Mouse (Mus musculus) CH12F3 (cell line): ENCODE data around the gene Scgb1a1.

ENCODE experiments used
- in situ Hi-C: fragments of 300-500 bp; cut with MboI; formaldehyde crosslinking; loops from 2 replicates; pipeline ENCODE4 v1.14.3; 2020; ENCODE audit warnings: low sequenced_read_pairs

The Scgb1a1 gene

DNA sequence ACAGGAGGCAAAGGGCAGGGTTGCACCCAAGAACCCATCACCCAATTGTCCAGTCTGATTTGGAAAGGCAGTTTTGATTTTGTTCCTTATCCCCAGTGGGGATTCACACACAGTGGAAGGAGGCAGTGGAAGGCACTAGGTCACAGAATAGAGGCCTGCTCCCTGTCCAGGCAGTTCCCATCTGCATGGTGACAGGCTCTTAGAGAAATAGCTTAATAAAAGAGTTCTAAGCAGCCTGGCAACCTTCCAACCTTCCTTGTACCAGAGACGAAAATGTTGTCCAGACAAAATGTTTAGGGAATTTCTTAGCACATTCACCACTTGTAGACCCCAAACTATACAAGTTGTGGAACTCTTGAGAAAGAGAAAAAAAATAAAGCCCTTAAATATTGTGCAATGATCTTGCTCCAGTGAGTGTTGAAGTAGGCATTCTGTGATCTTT is 39.8 kb downstream of the Scgb1a1 start:
- in situ Hi-C loops = no loop called here

- in situ Hi-C loops = no loop called here
Observed at GRCm38 (mm10) chr19:9047207-9047945, 40.4 kb downstream of the Scgb1a1 start.

GRCm38 (mm10) chr19:9044291-9044690 is 43.5 kb downstream of the Scgb1a1 start:
- in situ Hi-C loops = no loop called here

- in situ Hi-C loops = no loop called here
Observed at GRCm38 (mm10) chr19:9043123-9043522, 44.6 kb downstream of the Scgb1a1 start.

DNA sequence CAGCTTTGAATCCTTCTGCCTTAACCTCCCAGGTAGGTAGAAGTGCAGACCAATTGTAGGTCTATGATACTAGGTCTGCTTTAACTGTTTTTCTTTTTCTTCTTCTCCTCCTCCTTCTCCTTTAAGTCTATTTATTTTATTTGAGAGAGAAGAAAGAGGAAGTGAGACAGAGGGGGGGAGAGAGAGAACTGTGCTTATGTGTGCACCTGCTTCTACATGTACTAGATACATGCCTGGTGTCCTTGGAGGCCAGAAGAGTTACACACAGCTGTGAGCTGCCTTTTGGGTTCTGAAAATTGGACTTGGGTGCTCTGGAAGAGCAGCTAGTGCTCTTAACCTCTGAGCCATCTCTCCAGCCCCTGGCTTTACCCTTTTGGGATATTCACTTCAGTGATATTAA is 46.7 kb downstream of the Scgb1a1 start:
- in situ Hi-C loops = no loop called here

DNA sequence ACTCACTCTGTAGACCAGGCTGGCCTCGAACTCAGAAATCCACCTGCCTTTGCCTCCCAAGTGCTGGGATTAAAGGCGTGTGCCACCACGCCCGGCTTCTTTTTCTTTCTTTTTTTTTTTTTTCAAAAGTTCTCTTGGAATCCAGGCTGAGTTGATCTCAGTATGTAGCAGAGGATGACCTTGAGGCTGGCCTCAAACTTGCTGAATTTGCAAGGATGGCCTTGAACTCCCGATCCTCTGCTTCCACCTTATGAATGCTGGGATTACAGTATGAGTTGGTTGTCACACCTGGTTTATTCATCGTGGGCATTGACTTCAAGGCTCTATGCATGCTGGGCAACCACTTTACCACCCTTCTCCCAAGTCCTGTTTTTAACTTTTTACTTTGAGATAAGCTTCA is 47.1 kb downstream of the Scgb1a1 start:
- in situ Hi-C loops = no loop called here

- in situ Hi-C loops = no loop called here
Observed at GRCm38 (mm10) chr19:9039928-9040327, 47.8 kb downstream of the Scgb1a1 start.

- in situ Hi-C loops = no loop called here
Observed at GRCm38 (mm10) chr19:9039266-9039665, 48.5 kb downstream of the Scgb1a1 start.

- in situ Hi-C loops = no loop called here
Observed at GRCm38 (mm10) chr19:9038136-9038535, 49.6 kb downstream of the Scgb1a1 start.

DNA sequence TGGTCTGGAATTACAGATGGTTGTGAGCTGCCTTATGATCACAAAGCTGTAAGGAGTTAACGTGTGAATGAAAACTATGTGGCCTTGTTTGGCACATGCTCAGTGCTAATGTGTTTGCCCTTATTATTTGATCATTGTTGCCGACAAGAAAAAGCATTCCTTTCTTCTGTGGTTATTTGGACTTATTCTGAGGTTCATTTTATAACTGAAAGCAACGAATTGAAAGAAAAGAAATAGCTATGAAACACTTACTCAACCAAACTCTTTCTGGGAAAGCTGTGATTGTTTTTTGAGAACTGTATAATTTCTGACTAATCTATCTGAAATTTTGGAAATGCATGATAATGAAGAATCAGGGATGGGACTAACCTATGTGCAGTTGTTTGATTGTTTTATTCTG is 52.7 kb downstream of the Scgb1a1 start:
- in situ Hi-C loops = no loop called here

DNA sequence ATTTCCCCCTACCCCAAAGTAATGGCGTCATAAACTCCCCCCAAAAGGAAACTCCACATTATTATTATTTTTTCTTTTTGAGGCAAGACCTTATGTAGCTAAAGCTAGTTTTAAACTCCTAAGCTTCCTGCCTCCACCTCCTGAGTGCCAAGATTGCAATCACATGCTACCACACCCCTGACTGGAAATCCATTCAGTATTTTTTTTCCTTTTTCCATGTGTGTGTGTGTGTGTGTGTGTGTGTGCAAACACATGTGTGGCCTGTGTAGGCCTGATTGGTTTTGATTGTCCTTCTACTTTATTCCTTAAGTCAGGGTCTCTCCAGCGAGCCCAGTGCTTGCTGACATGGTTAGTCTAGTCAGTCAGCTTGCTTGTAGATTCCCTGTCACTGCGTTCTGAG is 53.3 kb downstream of the Scgb1a1 start:
- in situ Hi-C loops = no loop called here
